Mouse (Mus musculus) neural tube, embryonic 13.5 days (tissue): Measurements from ENCODE around the gene Sema6d. TPM values are rescaled to one million over a fixed set of nuclear protein-coding genes. Genes with fewer than 3 reads are reported as not detected.

Experiments used
- ATAC-seq: fragments of 200-750 bp; cut with Nextera tagmentation; 2 replicates; pipeline ENCODE4 v1.8.0; 2017; ENCODE audit warnings: low read depth, mild to moderate bottlenecking, moderate TSS enrichment, moderate library complexity
- H3K27ac ChIP-seq: fragments of 300-500 bp; sonication (generic); replicated peaks from 2 replicates; pipeline ENCODE4 v1.5.1; 2015; ENCODE audit warnings: moderate library complexity, mild to moderate bottlenecking, inconsistent platforms
- H3K27me3 ChIP-seq: fragments of 300-500 bp; sonication (generic); 2 replicates; pipeline ENCODE4 v1.6.1; 2015; ENCODE audit warnings: mild to moderate bottlenecking, inconsistent platforms
- H3K36me3 ChIP-seq: fragments of 300-500 bp; sonication (generic); 2 replicates; pipeline ENCODE4 v1.6.1; 2015; ENCODE audit warnings: mild to moderate bottlenecking, inconsistent platforms
- H3K4me1 ChIP-seq: fragments of 300-500 bp; sonication (generic); replicated peaks from 2 replicates; pipeline ENCODE4 v1.6.1; 2015; ENCODE audit warnings: inconsistent platforms
- H3K4me2 ChIP-seq: fragments of 300-500 bp; sonication (generic); 2 replicates; pipeline ENCODE4 v1.6.1; 2015; ENCODE audit warnings: inconsistent platforms, mild to moderate bottlenecking, moderate library complexity
- H3K4me3 ChIP-seq: fragments of 300-500 bp; sonication (generic); 2 replicates; pipeline ENCODE4 v1.5.1; 2015; ENCODE audit warnings: mild to moderate bottlenecking, inconsistent platforms
- H3K9ac ChIP-seq: fragments of 300-500 bp; sonication (generic); 2 replicates; pipeline ENCODE4 v1.6.1; 2015; ENCODE audit warnings: moderate library complexity, mild to moderate bottlenecking, inconsistent platforms
- H3K9me3 ChIP-seq: fragments of 300-500 bp; sonication (generic); 2 replicates; pipeline ENCODE4 v1.6.1; 2016; ENCODE audit warnings: inconsistent platforms
- WGBS: fragments of 180-500 bp; shearing (Covaris S2); methylation state at CpG from one replicate; pipeline ENCODE4 v1.1.7; 2015; 5-methylcytosine and 5-hydroxymethylcytosine counted together
- polyA plus RNA-seq: library from polyadenylated mRNA; unstranded; fragments of >200 nt; fragmentation: Nextera tagmentation; extraction: Ambion mirVana; gene quantifications from 2 replicates; pipeline ENCODE4 v1.2.1, GENCODE M21; 2015

Sema6d gene
- polyA plus RNA-seq, 1 experiment from 2014 or later: 47.4 TPM

DNA sequence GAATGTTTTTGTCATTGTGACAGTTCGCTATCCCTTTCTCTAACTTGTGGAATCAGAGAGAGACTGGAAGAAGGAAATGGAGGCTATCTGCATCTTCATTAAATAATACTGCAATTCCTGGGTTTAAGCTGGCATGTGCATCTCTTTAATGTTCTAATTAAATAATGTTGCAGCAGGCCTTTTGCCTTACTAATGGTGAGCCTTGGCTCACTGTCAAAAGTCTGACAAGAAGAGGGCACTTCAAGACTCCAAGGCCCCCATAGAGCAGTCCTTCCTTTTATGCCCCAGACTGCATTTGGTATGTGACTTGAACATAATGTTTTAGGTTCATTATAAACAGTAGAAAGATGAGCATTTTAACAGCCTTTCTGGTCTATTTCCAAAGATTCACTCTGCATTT is 147.1 kb downstream of the Sema6d start:
- Histone ChIP-seq H3K36me3 (no peaks in the 10 kb centered on the region), H3K27ac (no peak overlapping the region), H3K4me2 (no peak overlapping the region), H3K9ac (no peak overlapping the region), H3K4me1 (peaks cover 19% of the 10 kb centered on the region; the same call in 1 of the 2 replicates), H3K4me3 (no peak overlapping the region), H3K9me3 (no peaks in the 10 kb centered on the region), H3K27me3 (no peaks in the 10 kb centered on the region)
- ATAC-seq: no peak
- WGBS: 90% methylated on average over 1 of the region's 1 CpGs

DNA sequence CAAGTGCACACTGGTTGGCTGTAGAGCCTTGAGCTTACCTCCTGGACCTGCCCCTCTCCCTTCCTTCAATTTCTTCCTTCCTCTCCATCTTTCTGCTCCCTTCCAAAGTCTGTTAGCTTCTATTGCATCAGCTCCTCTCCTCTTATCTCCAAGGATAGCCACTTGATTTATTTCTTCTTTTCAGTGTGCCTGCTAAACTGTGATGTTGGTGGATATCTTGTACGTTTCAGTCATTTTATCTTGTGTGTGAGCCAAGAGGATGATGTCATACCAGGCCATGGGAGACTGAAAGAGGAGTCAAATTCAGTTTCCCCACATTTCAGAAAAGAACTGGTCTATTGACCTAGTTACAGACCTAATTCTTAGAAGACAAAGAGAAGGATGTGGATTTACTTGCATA is 153.8 kb downstream of the Sema6d start:
- no peak overlapping the region for H3K4me2 ChIP-seq
- no peak overlapping the region for H3K27ac ChIP-seq
- no peak for ATAC-seq
- no peaks in the 10 kb centered on the region for H3K27me3 ChIP-seq
- WGBS: 51% methylated on average over 1 of the region's 1 CpGs
- no peak overlapping the region for H3K4me3 ChIP-seq
- no peak overlapping the region for H3K9ac ChIP-seq
- H3K4me1 ChIP-seq: peaks cover 12% of the 10 kb centered on the region; the same call in 1 of the 2 replicates
- H3K36me3 ChIP-seq: no peaks in the 10 kb centered on the region
- no peaks in the 10 kb centered on the region for H3K9me3 ChIP-seq

DNA sequence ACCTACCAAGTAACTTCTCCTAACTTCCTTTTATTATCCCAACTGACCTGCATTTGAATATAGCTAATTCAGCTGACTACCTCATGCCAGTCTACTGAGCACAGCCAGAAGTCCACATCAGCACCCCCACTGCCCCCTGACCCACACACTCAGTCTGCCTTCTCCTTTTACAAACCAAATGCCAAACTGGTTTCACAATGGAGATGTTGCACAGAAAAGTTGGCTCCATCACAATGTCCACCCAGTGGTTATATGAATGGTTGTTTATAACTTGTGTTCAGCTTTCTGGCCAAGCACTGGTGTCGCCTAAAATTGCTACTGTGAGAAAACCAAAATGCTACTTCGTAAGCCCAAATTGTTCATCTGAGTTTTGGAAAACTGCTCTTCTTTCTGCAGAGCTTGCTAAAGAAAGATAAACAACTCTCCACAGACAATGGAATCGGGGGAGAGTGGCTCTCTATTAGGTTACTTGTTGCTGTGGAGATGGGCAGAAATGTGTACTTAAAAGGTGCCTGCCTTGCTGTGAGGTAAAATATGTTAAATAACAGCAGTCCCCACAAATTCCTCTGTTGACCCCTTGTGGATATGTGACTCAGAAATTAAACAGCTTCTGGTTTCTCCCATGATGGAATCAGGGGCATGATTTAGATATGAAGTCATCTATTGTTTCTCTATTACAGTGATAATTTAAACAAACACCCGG is 154.9 kb downstream of the Sema6d start:
- ATAC-seq: no peak
- Histone ChIP-seq H3K27ac (no peak overlapping the region; the same call in 1 of the 2 replicates), H3K4me1 (peaks cover 12% of the 10 kb centered on the region; the same call in 1 of the 2 replicates), H3K9ac (no peak overlapping the region), H3K4me3 (no peak overlapping the region), H3K4me2 (no peak overlapping the region), H3K9me3 (no peaks in the 10 kb centered on the region), H3K27me3 (no peaks in the 10 kb centered on the region), H3K36me3 (no peaks in the 10 kb centered on the region)
- WGBS: 46% methylated on average over 4 of the region's 4 CpGs

DNA sequence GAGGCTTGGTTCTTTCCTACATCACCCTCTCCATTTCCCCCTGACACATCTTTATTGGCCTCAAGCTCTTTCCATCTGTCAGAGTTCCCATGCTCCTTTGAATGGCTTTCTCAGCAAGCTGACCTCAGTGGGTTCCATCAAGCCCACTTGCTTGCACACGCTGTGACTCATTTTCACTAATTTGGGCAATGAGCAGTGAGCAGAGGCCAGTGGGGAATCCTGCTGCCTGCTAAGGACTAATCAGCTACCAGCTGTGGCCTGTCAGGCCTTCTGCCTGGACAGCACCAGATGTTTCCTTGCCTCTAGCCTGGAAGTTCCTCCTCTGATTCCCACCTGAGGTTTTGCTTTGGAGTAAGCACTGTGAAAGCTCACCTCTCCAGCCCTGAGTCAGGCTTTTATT is 168.3 kb downstream of the Sema6d start:
- H3K4me2 ChIP-seq: no peak overlapping the region
- ATAC-seq: 0 out of 2 replicates have a peak, but pooled peaks have one; percentile 36
- H3K4me1 ChIP-seq: peaks cover 5% of the 10 kb centered on the region; the same call in 1 of the 2 replicates
- H3K27ac ChIP-seq: peak overlapping the region; percentile 61
- no peaks in the 10 kb centered on the region for H3K36me3 ChIP-seq
- WGBS: 29% methylated on average over 1 of the region's 1 CpGs
- H3K4me3 ChIP-seq: no peak overlapping the region
- no peaks in the 10 kb centered on the region for H3K9me3 ChIP-seq
- H3K9ac ChIP-seq: no peak overlapping the region
- no peaks in the 10 kb centered on the region for H3K27me3 ChIP-seq

DNA sequence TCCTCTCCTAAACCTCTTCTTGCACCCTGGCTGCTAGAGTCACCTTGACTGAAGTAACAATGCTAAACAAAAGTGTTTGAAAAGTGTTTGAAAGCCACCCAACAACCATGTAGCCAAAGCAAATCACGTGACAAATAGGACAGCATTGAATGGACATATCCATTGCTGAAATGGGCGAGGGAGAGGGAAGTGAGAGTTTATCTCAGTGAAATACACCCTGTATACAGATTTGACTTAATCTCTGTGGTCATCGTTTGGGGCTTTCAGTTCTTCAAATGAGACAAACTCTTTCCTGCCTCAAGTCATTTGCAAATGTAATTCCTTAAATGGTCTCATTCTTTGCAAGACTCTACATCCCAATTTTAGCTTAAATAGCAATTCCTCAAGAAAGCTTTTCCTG is 174.5 kb downstream of the Sema6d start:
- Histone ChIP-seq H3K4me3 (no peak overlapping the region), H3K4me1 (no peaks in the 10 kb centered on the region), H3K4me2 (no peak overlapping the region), H3K27ac (no peak overlapping the region), H3K9ac (no peak overlapping the region), H3K36me3 (no peaks in the 10 kb centered on the region), H3K27me3 (no peaks in the 10 kb centered on the region), H3K9me3 (no peaks in the 10 kb centered on the region)
- no peak for ATAC-seq
- WGBS: 89% methylated on average over 3 of the region's 3 CpGs

DNA sequence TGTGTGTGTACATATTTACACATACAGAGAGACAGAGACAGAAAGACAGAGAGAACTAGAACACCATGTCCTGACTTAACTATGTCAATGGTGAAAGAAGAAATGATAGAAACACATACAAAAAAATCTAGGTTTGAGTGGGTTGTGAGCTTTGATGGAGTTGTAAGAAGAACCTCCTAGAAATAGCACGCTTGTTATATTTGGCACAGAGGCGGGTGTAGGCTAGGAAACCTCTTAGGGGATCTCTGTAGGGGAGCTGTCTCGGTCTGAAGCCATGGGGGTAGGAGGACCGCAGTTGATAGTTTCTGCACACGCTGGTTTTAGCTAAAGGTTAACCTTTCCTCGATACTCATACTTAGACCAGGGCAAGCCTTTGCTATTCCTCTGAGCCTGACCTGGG is 181.4 kb downstream of the Sema6d start:
- ATAC-seq: no peak
- no peaks in the 10 kb centered on the region for H3K27me3 ChIP-seq
- no peaks in the 10 kb centered on the region for H3K4me1 ChIP-seq
- no peak overlapping the region for H3K27ac ChIP-seq
- H3K4me2 ChIP-seq: no peak overlapping the region
- no peak overlapping the region for H3K9ac ChIP-seq
- no peak overlapping the region for H3K4me3 ChIP-seq
- WGBS: 84% methylated on average over 6 of the region's 6 CpGs
- H3K9me3 ChIP-seq: no peaks in the 10 kb centered on the region
- H3K36me3 ChIP-seq: no peaks in the 10 kb centered on the region

DNA sequence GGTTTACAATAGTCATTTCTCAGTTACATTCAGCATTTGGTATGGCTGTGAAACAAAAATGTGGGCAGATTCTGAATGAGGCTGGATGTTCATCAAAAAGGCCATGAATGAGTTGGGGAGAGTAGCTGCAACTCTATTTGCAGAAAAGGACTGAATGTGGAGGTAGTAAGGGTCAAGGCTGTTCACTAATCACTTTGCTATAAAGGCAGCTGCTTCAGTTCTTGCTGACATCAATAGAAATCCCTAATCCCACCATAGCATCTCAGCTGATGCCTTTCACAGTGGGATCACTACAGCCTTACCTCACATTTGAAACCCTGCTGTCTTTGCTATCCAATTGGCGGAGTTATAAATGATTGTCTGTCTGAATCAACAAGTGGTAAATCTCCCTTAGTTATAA is 187.7 kb downstream of the Sema6d start:
- H3K27me3 ChIP-seq: no peaks in the 10 kb centered on the region
- no peak overlapping the region for H3K27ac ChIP-seq
- peak; percentile 32; the same call in 1 of the 2 replicates for ATAC-seq
- no peak overlapping the region for H3K4me3 ChIP-seq
- no peak overlapping the region for H3K9ac ChIP-seq
- no peaks in the 10 kb centered on the region for H3K9me3 ChIP-seq
- no peak overlapping the region for H3K4me2 ChIP-seq
- H3K36me3 ChIP-seq: no peaks in the 10 kb centered on the region
- WGBS: 42% methylated on average over 1 of the region's 1 CpGs
- H3K4me1 ChIP-seq: peaks cover 12% of the 10 kb centered on the region; the same call in 1 of the 2 replicates

DNA sequence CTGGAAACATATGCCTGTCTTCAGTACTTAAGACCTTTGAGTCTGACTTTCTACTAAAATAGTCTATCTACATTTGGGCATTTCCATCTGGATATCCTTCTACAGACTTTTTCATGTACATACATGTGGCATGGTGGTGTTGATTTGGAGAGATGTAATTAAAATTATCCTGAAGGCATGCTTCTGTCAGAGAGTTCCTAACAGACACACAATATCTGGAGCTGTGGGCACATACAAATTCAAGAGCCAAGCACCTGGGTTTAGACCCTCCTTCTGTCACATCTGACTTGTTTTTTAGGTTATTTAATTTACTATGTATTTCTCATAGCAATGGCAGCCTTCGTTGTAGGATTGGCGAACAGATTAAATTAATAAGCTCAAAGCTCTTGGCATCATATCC is 195.3 kb downstream of the Sema6d start:
- H3K9me3 ChIP-seq: no peaks in the 10 kb centered on the region
- no peak overlapping the region for H3K9ac ChIP-seq
- H3K36me3 ChIP-seq: no peaks in the 10 kb centered on the region
- H3K27me3 ChIP-seq: no peaks in the 10 kb centered on the region
- 88% methylated on average over 2 of the region's 2 CpGs for WGBS
- ATAC-seq: no peak
- no peak overlapping the region for H3K4me2 ChIP-seq
- no peak overlapping the region for H3K27ac ChIP-seq
- H3K4me1 ChIP-seq: no peaks in the 10 kb centered on the region
- no peak overlapping the region for H3K4me3 ChIP-seq

DNA sequence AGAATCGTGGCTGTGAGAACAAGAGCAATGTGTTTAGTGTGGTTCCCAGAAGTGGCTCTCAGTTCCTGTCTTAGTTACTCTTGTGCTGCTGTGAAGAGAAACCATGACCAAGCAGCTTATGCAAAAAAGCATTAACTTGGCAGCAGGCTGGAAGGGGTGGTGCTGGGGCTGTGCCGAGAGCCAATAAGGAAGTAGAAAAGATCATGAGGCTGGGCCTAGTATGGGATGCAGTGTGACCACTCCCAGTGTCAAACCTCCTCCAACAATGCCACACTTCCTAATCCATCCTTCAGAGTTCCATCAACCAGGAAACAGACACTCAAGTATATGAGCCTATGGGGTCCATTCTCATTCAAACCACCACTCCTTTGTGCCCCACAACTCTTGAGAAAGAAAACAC is 199.6 kb downstream of the Sema6d start:
- no peaks in the 10 kb centered on the region for H3K27me3 ChIP-seq
- no peaks in the 10 kb centered on the region for H3K9me3 ChIP-seq
- H3K27ac ChIP-seq: no peak overlapping the region
- H3K4me1 ChIP-seq: no peaks in the 10 kb centered on the region
- H3K36me3 ChIP-seq: no peaks in the 10 kb centered on the region
- 86% methylated on average over 2 of the region's 2 CpGs for WGBS
- ATAC-seq: no peak
- no peak overlapping the region for H3K4me3 ChIP-seq
- H3K4me2 ChIP-seq: no peak overlapping the region
- no peak overlapping the region for H3K9ac ChIP-seq

DNA sequence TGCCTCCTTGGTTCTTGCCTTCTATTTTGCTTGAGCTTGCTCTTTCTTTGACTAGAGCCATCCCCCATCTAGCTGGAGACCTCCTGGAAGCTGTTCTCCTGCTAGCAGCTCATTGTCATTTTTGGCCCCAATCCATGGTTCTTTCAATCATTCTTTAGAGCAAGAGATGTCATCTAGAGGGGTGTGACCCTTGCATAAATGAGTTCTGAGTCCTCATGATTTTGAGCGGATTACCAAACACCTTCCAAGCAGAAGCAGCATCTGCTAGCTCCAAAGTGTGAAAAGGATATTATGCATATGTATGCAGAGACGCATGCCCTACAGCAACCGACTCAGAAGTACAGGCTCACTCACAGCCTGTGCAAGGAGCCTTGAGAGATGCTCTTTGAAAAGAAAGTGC is 201.4 kb downstream of the Sema6d start:
- H3K4me3 ChIP-seq: no peak overlapping the region
- WGBS: 85% methylated on average over 3 of the region's 3 CpGs
- no peaks in the 10 kb centered on the region for H3K27me3 ChIP-seq
- no peak for ATAC-seq
- no peaks in the 10 kb centered on the region for H3K36me3 ChIP-seq
- H3K4me1 ChIP-seq: no peaks in the 10 kb centered on the region
- no peak overlapping the region for H3K27ac ChIP-seq
- no peak overlapping the region for H3K9ac ChIP-seq
- no peak overlapping the region for H3K4me2 ChIP-seq
- H3K9me3 ChIP-seq: no peaks in the 10 kb centered on the region

DNA sequence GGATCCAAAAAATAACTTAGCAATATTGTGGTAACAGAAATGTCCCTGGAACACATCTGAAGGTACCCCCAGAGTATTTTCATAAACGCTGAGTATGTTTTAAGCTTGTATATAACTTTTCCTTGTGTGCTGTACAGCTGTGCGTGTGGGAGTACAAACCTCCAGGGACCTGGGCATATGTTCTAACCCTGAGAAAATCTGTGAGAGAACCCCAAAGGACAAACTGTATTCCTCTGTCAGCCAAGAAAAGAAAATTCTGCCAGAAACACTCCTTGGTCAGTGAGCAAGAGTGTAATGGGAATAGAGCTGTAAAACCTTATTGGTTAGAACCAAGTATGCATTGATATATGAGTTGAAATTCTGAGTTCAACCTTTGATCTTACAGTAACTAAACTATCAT is 203.8 kb downstream of the Sema6d start:
- Histone ChIP-seq H3K4me1 (no peaks in the 10 kb centered on the region), H3K9ac (no peak overlapping the region), H3K4me2 (no peak overlapping the region), H3K27me3 (no peaks in the 10 kb centered on the region), H3K27ac (no peak overlapping the region), H3K9me3 (no peaks in the 10 kb centered on the region), H3K4me3 (no peak overlapping the region), H3K36me3 (no peaks in the 10 kb centered on the region)
- WGBS: 92% methylated on average over 2 of the region's 2 CpGs
- no peak for ATAC-seq

DNA sequence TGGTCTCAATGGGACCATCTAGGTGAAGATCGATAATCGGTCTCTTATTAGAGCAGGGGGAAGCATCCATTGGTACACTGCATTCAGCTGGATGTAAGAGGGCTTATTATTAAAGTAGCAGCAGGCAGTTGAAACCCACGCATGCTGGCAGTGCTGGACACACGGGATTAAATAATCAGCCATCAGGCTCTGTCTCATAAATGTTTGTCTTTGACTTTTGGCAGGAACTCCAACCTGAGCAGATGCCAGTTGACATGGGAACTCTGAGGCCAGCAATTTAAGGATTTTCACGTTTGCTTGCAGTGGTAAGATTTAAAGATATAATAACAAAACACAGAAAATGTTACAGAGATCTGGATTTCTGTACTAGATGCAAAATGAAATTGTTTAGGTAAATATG is 208.6 kb downstream of the Sema6d start:
- Histone ChIP-seq H3K27me3 (no peaks in the 10 kb centered on the region), H3K4me1 (no peaks in the 10 kb centered on the region), H3K4me3 (no peak overlapping the region), H3K27ac (no peak overlapping the region), H3K9me3 (no peaks in the 10 kb centered on the region), H3K4me2 (no peak overlapping the region), H3K9ac (no peak overlapping the region), H3K36me3 (no peaks in the 10 kb centered on the region)
- WGBS: 51% methylated on average over 5 of the region's 5 CpGs
- no peak for ATAC-seq

DNA sequence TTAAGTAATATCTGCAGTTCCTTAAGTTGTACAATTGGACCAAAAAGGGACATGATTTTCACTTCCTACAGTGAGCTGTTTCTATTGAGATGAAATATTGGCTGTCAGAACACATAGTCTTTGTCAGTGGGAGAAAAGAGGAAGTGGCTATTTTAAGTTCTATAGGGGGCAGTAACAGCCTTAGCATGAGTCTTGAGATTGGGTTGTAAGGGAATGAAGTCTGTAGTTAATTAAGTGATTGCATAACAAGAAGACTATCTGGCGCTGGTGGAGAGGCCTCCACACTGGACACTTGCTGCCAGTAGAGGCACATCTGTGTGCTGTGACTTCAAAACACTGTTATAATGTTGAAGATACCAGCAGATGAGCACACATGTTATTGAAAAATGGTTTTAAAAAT is 209.1 kb downstream of the Sema6d start:
- H3K9me3 ChIP-seq: no peaks in the 10 kb centered on the region
- no peak overlapping the region for H3K27ac ChIP-seq
- H3K27me3 ChIP-seq: no peaks in the 10 kb centered on the region
- 71% methylated on average over 1 of the region's 1 CpGs for WGBS
- H3K36me3 ChIP-seq: no peaks in the 10 kb centered on the region
- no peaks in the 10 kb centered on the region for H3K4me1 ChIP-seq
- no peak for ATAC-seq
- no peak overlapping the region for H3K4me2 ChIP-seq
- no peak overlapping the region for H3K9ac ChIP-seq
- no peak overlapping the region for H3K4me3 ChIP-seq
